Mouse (Mus musculus) liver, postnatal 0 days (tissue): ENCODE measurements around the gene Tespa1.

Experiments
- CTCF ChIP-seq: sonication (generic); IDR thresholded peaks from 2 replicates; pipeline ENCODE4 v1.5.1; 2016; ENCODE audit warnings: antibody characterized with exemption, low read depth
- EP300 ChIP-seq: IDR thresholded peaks from 2 replicates; pipeline ENCODE4 v1.6.1; 2016; ENCODE audit warnings: antibody characterized with exemption, low read depth, mild to moderate bottlenecking

DNA sequence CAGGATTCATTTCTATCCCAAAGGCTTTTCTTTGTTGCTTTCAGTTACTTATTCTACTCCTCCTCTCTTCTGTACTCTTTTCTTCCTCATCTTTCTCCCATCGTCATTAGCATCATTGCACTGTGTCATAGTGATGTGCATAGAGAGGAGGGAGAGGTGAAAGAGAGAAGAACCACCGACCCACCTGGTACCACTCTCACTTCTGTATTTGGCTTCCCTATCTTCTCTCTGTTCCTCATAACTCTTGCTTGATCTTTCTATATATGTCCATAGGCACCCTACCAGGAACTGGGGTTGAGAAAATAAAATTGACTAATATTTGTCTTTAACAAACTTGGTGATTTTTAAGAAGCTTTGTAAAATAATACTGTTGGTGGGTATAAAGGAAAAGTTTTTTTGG is 46.2 kb upstream of the Tespa1 start:
- no peak for TF ChIP-seq CTCF
- no peak for TF ChIP-seq EP300
